Mouse (Mus musculus) layer of hippocampus, postnatal 14 days (tissue): ENCODE measurements around the gene Hmox2. TPM values are rescaled to one million over a fixed set of nuclear protein-coding genes. Genes with fewer than 3 reads are reported as not detected.
A peak's percentile ranks its signal among the peaks of the same experiment; 100 is the strongest.
"Not testable (repeated sequence)": the region's sequence is repeated elsewhere in the genome, so short reads cannot be mapped to it uniquely, and the experiment has no call there.

Source experiments
- DNase-seq, 2 experiments: peaks; one replicate each; pipeline ENCODE4 v3.0.0; 2021 to 2022; ENCODE audit warnings: low spot score in 2 of 2, mixed read lengths in 1 of 2
- total RNA-seq, 2 experiments: library from RNA; stranded (reverse); gene quantifications; 2 replicates each; pipeline ENCODE4 v1.2.3; 2021

The Hmox2 gene
- total RNA-seq, 2 experiments from 2014 or later = 81.9 to 84.3 TPM

GRCm38 (mm10) chr16:4722128-4722914, 3.8 kb upstream of the Hmox2 start:
- peak in 1 of 2 experiments; percentile 30 for DNase-seq

GRCm38 (mm10) chr16:4722915-4723209, 3.3 kb upstream of the Hmox2 start:
- DNase-seq = no peak

- no peak for DNase-seq
Observed at GRCm38 (mm10) chr16:4725266-4725665, 895 bp upstream of the Hmox2 start.

GRCm38 (mm10) chr16:4726528-4727128, 467 bp downstream of the Hmox2 start:
- DNase-seq = no peak

GRCm38 (mm10) chr16:4727526-4727925, 1.4 kb downstream of the Hmox2 start:
- no peak for DNase-seq

- no peak for DNase-seq
Observed at GRCm38 (mm10) chr16:4727963-4728362, 1.8 kb downstream of the Hmox2 start.

GRCm38 (mm10) chr16:4730776-4731358, 4.7 kb downstream of the Hmox2 start:
- no peak for DNase-seq

GRCm38 (mm10) chr16:4736262-4736661, 10.1 kb downstream of the Hmox2 start:
- no peak for DNase-seq

GRCm38 (mm10) chr16:4739994-4740393, 13.8 kb downstream of the Hmox2 start:
- DNase-seq = no peak

GRCm38 (mm10) chr16:4742186-4742585, 16.0 kb downstream of the Hmox2 start:
- DNase-seq = no peak

GRCm38 (mm10) chr16:4752155-4752554, 26.0 kb downstream of the Hmox2 start:
- no peak for DNase-seq

- DNase-seq = no peak
Observed at GRCm38 (mm10) chr16:4754045-4754444, 27.9 kb downstream of the Hmox2 start.

- not testable (repeated sequence) for DNase-seq
Observed at GRCm38 (mm10) chr16:4756660-4757335, 30.6 kb downstream of the Hmox2 start.

- DNase-seq = no peak
Observed at GRCm38 (mm10) chr16:4762437-4762836, 36.3 kb downstream of the Hmox2 start.

GRCm38 (mm10) chr16:4763276-4763675, 37.1 kb downstream of the Hmox2 start:
- DNase-seq = peak in 1 of 2 experiments; percentile 60

GRCm38 (mm10) chr16:4765852-4766251, 39.7 kb downstream of the Hmox2 start:
- DNase-seq = no peak

- no peak for DNase-seq
Observed at GRCm38 (mm10) chr16:4767012-4767790, 41.0 kb downstream of the Hmox2 start.

GRCm38 (mm10) chr16:4768719-4769118, 42.6 kb downstream of the Hmox2 start:
- no peak for DNase-seq

- DNase-seq = peak in 1 of 2 experiments; percentile 71
Observed at GRCm38 (mm10) chr16:4773289-4773970, 47.3 kb downstream of the Hmox2 start.

- no peak for DNase-seq
Observed at GRCm38 (mm10) chr16:4777171-4777904, 51.2 kb downstream of the Hmox2 start.
